Mouse (Mus musculus) kidney, adult 2 months (tissue): ENCODE measurements at regions not wholly inside any gene's neighbourhood (a gene's known extent, or its start where the extent isn't known, plus 50 kb on each side); places are given as distances from the start of the nearest gene placed in this dataset.

Source experiments
- CTCF ChIP-seq: fragments of 200-500 bp; conservative IDR thresholded peaks from 2 replicates; pipeline ENCODE4 v1.5.1; 2011; ENCODE audit warnings: low read depth, mild to moderate bottlenecking, control low read depth, low read length, moderate library complexity, mixed read lengths; ENCODE audit not compliant: insufficient read depth, insufficient read length
- POLR2A ChIP-seq: fragments of 200-500 bp; IDR thresholded peaks from one replicate; pipeline ENCODE4 v1.6.1; 2011; ENCODE audit warnings: low read depth, low read length, control low read depth

GRCm38 (mm10) chr17:4540435-4540834, 453.7 kb upstream of the Arid1b start:
- TF ChIP-seq POLR2A (no peak), CTCF (no peak)
